Mouse (Mus musculus) left cerebral cortex, adult 2 months (tissue): ENCODE measurements at regions not wholly inside any gene's neighbourhood (a gene's known extent, or its start where the extent isn't known, plus 50 kb on each side); places are given as distances from the start of the nearest gene placed in this dataset.

Experiments
- DNase-seq, 2 experiments: peaks; one replicate each; pipeline ENCODE4 v3.0.0; 2021 to 2022; ENCODE audit warnings: low spot score in 2 of 2, mixed read lengths in 1 of 2; ENCODE audit errors: extremely low spot score in 1 of 2
- H3K27ac ChIP-seq: fragments of 200-600 bp; 2 replicates; pipeline ENCODE4 v1.8.1; 2022
- H3K4me3 ChIP-seq: fragments of 200-600 bp; 2 replicates; pipeline ENCODE4 v1.8.1; 2022
- CTCF ChIP-seq: fragments of 200-600 bp; IDR thresholded peaks from 2 replicates; pipeline ENCODE4 v1.8.1; 2022; ENCODE audit warnings: antibody characterized with exemption, mild to moderate bottlenecking, moderate library complexity
- intact Hi-C: fragments of 180-260 bp; cut with DNase I; formaldehyde crosslinking; loops from one replicate; pipeline ENCODE4 v1.15.1; 2025

GRCm38 (mm10) chr4:9009656-9010055, 770.8 kb upstream of the Car8 start:
- intact Hi-C loops: no loop called here
- no peak for TF ChIP-seq CTCF
- no peak overlapping the region for H3K27ac ChIP-seq
- no peak for DNase-seq
- no peak overlapping the region for H3K4me3 ChIP-seq

GRCm38 (mm10) chr4:9005938-9006626, 767.2 kb upstream of the Car8 start:
- Histone ChIP-seq H3K4me3 (no peak overlapping the region), H3K27ac (no peak overlapping the region)
- DNase-seq: no peak
- no peak for TF ChIP-seq CTCF
- intact Hi-C loops: no loop called here

- intact Hi-C loops: no loop called here
- H3K27ac ChIP-seq: no peak overlapping the region
- no peak for DNase-seq
- H3K4me3 ChIP-seq: no peak overlapping the region
- no peak for TF ChIP-seq CTCF
Observed at GRCm38 (mm10) chr4:9003891-9004290, 765.0 kb upstream of the Car8 start.

- intact Hi-C loops: no loop called here
- DNase-seq: no peak
- H3K27ac ChIP-seq: no peak overlapping the region
- TF ChIP-seq CTCF: no peak
- no peak overlapping the region for H3K4me3 ChIP-seq
Observed at GRCm38 (mm10) chr4:9002380-9002779, 763.5 kb upstream of the Car8 start.

GRCm38 (mm10) chr4:8998606-8999005, 759.8 kb upstream of the Car8 start:
- Histone ChIP-seq H3K27ac (no peak overlapping the region), H3K4me3 (no peak overlapping the region)
- DNase-seq: no peak
- intact Hi-C loops: no loop called here
- no peak for TF ChIP-seq CTCF

GRCm38 (mm10) chr4:8992171-8992570, 753.3 kb upstream of the Car8 start:
- H3K4me3 ChIP-seq: no peak overlapping the region
- no peak for DNase-seq
- intact Hi-C loops: no loop called here
- no peak overlapping the region for H3K27ac ChIP-seq
- no peak for TF ChIP-seq CTCF

- TF ChIP-seq CTCF: no peak
- no peak for DNase-seq
- Histone ChIP-seq H3K4me3 (no peak overlapping the region), H3K27ac (no peak overlapping the region)
- intact Hi-C loops: no loop called here
Observed at GRCm38 (mm10) chr4:8990551-8990950, 751.7 kb upstream of the Car8 start.

- intact Hi-C loops: no loop called here
- Histone ChIP-seq H3K27ac (no peak overlapping the region), H3K4me3 (no peak overlapping the region)
- DNase-seq: no peak
- TF ChIP-seq CTCF: no peak
Observed at GRCm38 (mm10) chr4:8989614-8990013, 750.8 kb upstream of the Car8 start.

GRCm38 (mm10) chr4:8989110-8989509, 750.3 kb upstream of the Car8 start:
- no peak for TF ChIP-seq CTCF
- intact Hi-C loops: no loop called here
- no peak overlapping the region for H3K4me3 ChIP-seq

GRCm38 (mm10) chr4:8988345-8988733, 749.5 kb upstream of the Car8 start:
- TF ChIP-seq CTCF: no peak
- Histone ChIP-seq H3K4me3 (no peak overlapping the region), H3K27ac (no peak overlapping the region)
- no peak for DNase-seq
- intact Hi-C loops: no loop called here

More at GRCm38 (mm10) chr4:8989110-8989509, 750.3 kb upstream of the Car8 start:
- no peak overlapping the region for H3K27ac ChIP-seq
- no peak for DNase-seq

- Histone ChIP-seq H3K4me3 (no peak overlapping the region), H3K27ac (no peak overlapping the region)
- no peak for TF ChIP-seq CTCF
- intact Hi-C loops: no loop called here
- no peak for DNase-seq
Observed at GRCm38 (mm10) chr4:8987544-8988344, 748.9 kb upstream of the Car8 start.

- H3K4me3 ChIP-seq: no peak overlapping the region
- DNase-seq: no peak
- TF ChIP-seq CTCF: no peak
- H3K27ac ChIP-seq: no peak overlapping the region
- intact Hi-C loops: no loop called here
Observed at GRCm38 (mm10) chr4:8986394-8987091, 747.7 kb upstream of the Car8 start.
